Mouse (Mus musculus): ENCODE data around the gene Cldn13. TPM values are rescaled to one million over a fixed set of nuclear protein-coding genes. Genes with fewer than 3 reads are reported as not detected.
"Not testable (repeated sequence)": the region's sequence is repeated elsewhere in the genome, so short reads cannot be mapped to it uniquely, and the experiment has no call there.

Gene Cldn13
- not detected in 2 replicates for polyA plus RNA-seq (2012; rRNA removed)

- DNase-seq (ENCODE audit: low spot score): no peak
These were observed at the start of gene Cldn13 for GRCm38 (mm10) chr5:134915311-134915710. Cldn13 (minus strand) TSS chr5:134915526.

GRCm38 (mm10) chr5:134964655-134965054 lies 49.3 kb upstream of the Cldn13 start:
- not testable (repeated sequence) for DNase-seq (ENCODE audit: low spot score)

GRCm38 (mm10) chr5:134963546-134963945 lies 48.2 kb upstream of the Cldn13 start:
- DNase-seq (ENCODE audit: low spot score): no peak

GRCm38 (mm10) chr5:134961519-134961918 lies 46.2 kb upstream of the Cldn13 start:
- DNase-seq (ENCODE audit: low spot score): no peak

GRCm38 (mm10) chr5:134960430-134960829 lies 45.1 kb upstream of the Cldn13 start:
- no peak for DNase-seq (ENCODE audit: low spot score)

- DNase-seq (ENCODE audit: low spot score): no peak
These were observed 43.8 kb upstream of the Cldn13 start for GRCm38 (mm10) chr5:134959114-134959513.

- no peak for DNase-seq (ENCODE audit: low spot score)
These were observed 40.2 kb upstream of the Cldn13 start for GRCm38 (mm10) chr5:134955491-134955890.

GRCm38 (mm10) chr5:134951053-134951884 lies 35.9 kb upstream of the Cldn13 start:
- peak; percentile 39 for DNase-seq (ENCODE audit: low spot score)

GRCm38 (mm10) chr5:134948085-134948439 lies 32.7 kb upstream of the Cldn13 start:
- DNase-seq (ENCODE audit: low spot score): no peak

- DNase-seq (ENCODE audit: low spot score): no peak
These were observed 32.2 kb upstream of the Cldn13 start for GRCm38 (mm10) chr5:134947420-134948084.

- DNase-seq (ENCODE audit: low spot score): peak; percentile 86
These were observed 31.5 kb upstream of the Cldn13 start, which contains the start of gene Cldn4 for GRCm38 (mm10) chr5:134946857-134947255. Cldn4 (minus strand) TSS chr5:134946934.

- DNase-seq (ENCODE audit: low spot score): peak; percentile 36
These were observed 30.9 kb upstream of the Cldn13 start for GRCm38 (mm10) chr5:134946063-134946856.

GRCm38 (mm10) chr5:134945266-134945959 lies 30.1 kb upstream of the Cldn13 start:
- no peak for DNase-seq (ENCODE audit: low spot score)

GRCm38 (mm10) chr5:134944179-134944578 lies 28.9 kb upstream of the Cldn13 start:
- no peak for DNase-seq (ENCODE audit: low spot score)

- DNase-seq (ENCODE audit: low spot score): no peak
These were observed 27.4 kb upstream of the Cldn13 start for GRCm38 (mm10) chr5:134942740-134943139.

GRCm38 (mm10) chr5:134941472-134942209 lies 26.3 kb upstream of the Cldn13 start:
- DNase-seq (ENCODE audit: low spot score): no peak

GRCm38 (mm10) chr5:134939554-134939953 lies 24.2 kb upstream of the Cldn13 start:
- not testable (repeated sequence) for DNase-seq (ENCODE audit: low spot score)

GRCm38 (mm10) chr5:134939069-134939468 lies 23.7 kb upstream of the Cldn13 start:
- no peak for DNase-seq (ENCODE audit: low spot score)

GRCm38 (mm10) chr5:134936626-134937185 lies 21.4 kb upstream of the Cldn13 start:
- no peak for DNase-seq (ENCODE audit: low spot score)

GRCm38 (mm10) chr5:134936051-134936450 lies 20.7 kb upstream of the Cldn13 start:
- no peak for DNase-seq (ENCODE audit: low spot score)

Measured in urinary bladder, adult 2 months (tissue).